Mouse (Mus musculus) forebrain, embryonic 14.5 days (tissue): ENCODE measurements around the gene Hus1. TPM values are rescaled to one million over a fixed set of nuclear protein-coding genes. Genes with fewer than 3 reads are reported as not detected.

ENCODE experiments used
- ATAC-seq: fragments of 200-750 bp; cut with Nextera tagmentation; 2 replicates; pipeline ENCODE4 v1.8.0; 2017; ENCODE audit warnings: mild to moderate bottlenecking, moderate library complexity
- DNase-seq: peaks from one replicate; pipeline ENCODE4 v3.0.0-alpha.2; 2015; ENCODE audit warnings: low spot score
- H3K27ac ChIP-seq: fragments of 300-500 bp; sonication (generic); 2 replicates; pipeline ENCODE4 v1.5.1; 2014; ENCODE audit warnings: low read depth, mild to moderate bottlenecking, control low read depth, low read length, moderate library complexity
- H3K27me3 ChIP-seq: fragments of 300-500 bp; sonication (generic); replicated peaks from 2 replicates; pipeline ENCODE4 v1.6.1; 2014; ENCODE audit warnings: low read length, control low read depth, mixed read lengths; ENCODE audit not compliant: control insufficient read depth, insufficient read depth
- H3K36me3 ChIP-seq: fragments of 300-500 bp; sonication (generic); 2 replicates; pipeline ENCODE4 v1.6.1; 2014; ENCODE audit warnings: low read length, control low read depth; ENCODE audit not compliant: control insufficient read depth, insufficient read depth
- H3K4me1 ChIP-seq: fragments of 300-500 bp; sonication (generic); 2 replicates; pipeline ENCODE4 v1.6.1; 2014; ENCODE audit warnings: antibody characterized with exemption, low read length, control low read depth; ENCODE audit not compliant: control insufficient read depth, insufficient read depth
- H3K4me2 ChIP-seq: fragments of 300-500 bp; sonication (generic); 2 replicates; pipeline ENCODE4 v1.6.1; 2014; ENCODE audit warnings: mild to moderate bottlenecking, control low read depth, low read length
- H3K4me3 ChIP-seq: fragments of 300-500 bp; sonication (generic); 2 replicates; pipeline ENCODE4 v1.5.1; 2014; ENCODE audit warnings: low read depth, low read length, control low read depth
- H3K9ac ChIP-seq: fragments of 300-500 bp; sonication (generic); 2 replicates; pipeline ENCODE4 v1.6.1; 2014; ENCODE audit warnings: mild to moderate bottlenecking, low read length, control low read depth, moderate library complexity
- H3K9me3 ChIP-seq: fragments of 300-500 bp; sonication (generic); replicated peaks from 2 replicates; pipeline ENCODE4 v1.6.1; 2016; ENCODE audit warnings: low read length, control low read depth, mixed read lengths; ENCODE audit not compliant: control insufficient read depth
- WGBS: fragments of 180-500 bp; shearing (Covaris S2); extraction: QIAGEN DNeasy Blood & Tissue Kit; methylation state at CpG from one replicate; pipeline ENCODE4 v1.1.7; 2014; 5-methylcytosine and 5-hydroxymethylcytosine counted together
- polyA plus RNA-seq: library from polyadenylated mRNA; unstranded; fragments of >200 nt; fragmentation: Nextera tagmentation; extraction: Ambion mirVana; gene quantifications from 2 replicates; pipeline ENCODE4 v1.2.1, GENCODE M21; 2014

The Hus1 gene
- polyA plus RNA-seq, result 9.8 and 11.6 TPM in 2 replicates

- ATAC-seq (peak; percentile 95), DNase-seq (peak; percentile 84)
- H3K27ac ChIP-seq, result peak within 1 kb of the TSS; percentile 82
- peak within 1 kb of the TSS; percentile 77 for H3K9ac ChIP-seq
- H3K4me3 ChIP-seq, result peak within 1 kb of the TSS; percentile 63
- peaks cover 12% of the 10 kb centered on the region for H3K36me3 ChIP-seq
- no peaks in the 10 kb centered on the region for H3K27me3 ChIP-seq
- H3K9me3 ChIP-seq, result no peaks in the 10 kb centered on the region
- WGBS, result under 1% methylated on average over 43 of the region's 43 CpGs
- peaks cover 4% of the 10 kb centered on the region; the same call in 1 of the 2 replicates for H3K4me1 ChIP-seq
- peak within 1 kb of the TSS; percentile 65 for H3K4me2 ChIP-seq
These were observed at the start of gene Hus1 for GRCm38 (mm10) chr11:9010853-9011339. Hus1 (minus strand) TSS chr11:9011191.

DNA sequence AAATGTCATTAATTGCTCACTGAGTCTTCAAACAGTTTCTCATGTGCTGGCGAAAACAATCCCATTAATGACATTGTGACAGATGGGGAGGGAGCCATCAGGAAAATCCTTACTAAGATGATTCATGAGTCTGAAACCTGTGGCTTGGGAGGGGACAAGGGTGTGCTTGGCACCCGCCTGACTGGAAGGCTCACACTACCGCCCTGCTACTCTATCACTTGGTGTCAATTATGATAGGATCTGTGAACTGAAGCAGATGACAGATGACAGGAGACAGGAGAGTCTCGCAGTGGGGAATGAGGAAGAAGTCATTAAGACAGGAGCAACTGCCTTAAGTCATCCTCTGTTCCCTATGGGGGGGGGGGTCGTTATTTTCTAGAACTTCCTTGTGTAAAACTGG, 49.5 kb upstream of the Hus1 start:
- ATAC-seq, result no peak
- Histone ChIP-seq H3K9ac (no peak overlapping the region), H3K27ac (no peak overlapping the region), H3K4me3 (no peak overlapping the region), H3K4me2 (no peak overlapping the region), H3K4me1 (no peaks in the 10 kb centered on the region), H3K27me3 (no peaks in the 10 kb centered on the region), H3K9me3 (no peaks in the 10 kb centered on the region), H3K36me3 (no peaks in the 10 kb centered on the region)
- DNase-seq, result peak; percentile 3
- 70% methylated on average over 5 of the region's 5 CpGs for WGBS

- no peak overlapping the region for H3K4me3 ChIP-seq
- H3K4me1 ChIP-seq, result no peaks in the 10 kb centered on the region
- H3K4me2 ChIP-seq, result no peak overlapping the region
- no peaks in the 10 kb centered on the region for H3K27me3 ChIP-seq
- H3K9ac ChIP-seq, result no peak overlapping the region
- WGBS, result 81% methylated on average over 1 of the region's 1 CpGs
- H3K9me3 ChIP-seq, result no peaks in the 10 kb centered on the region
- no peak for ATAC-seq
- no peak for DNase-seq
- H3K36me3 ChIP-seq, result no peaks in the 10 kb centered on the region
- H3K27ac ChIP-seq, result no peak overlapping the region
These were observed 49.0 kb upstream of the Hus1 start for GRCm38 (mm10) chr11:9060029-9060428.

- Histone ChIP-seq H3K27me3 (no peaks in the 10 kb centered on the region), H3K4me3 (no peak overlapping the region), H3K27ac (no peak overlapping the region), H3K4me2 (no peak overlapping the region), H3K4me1 (no peaks in the 10 kb centered on the region), H3K36me3 (no peaks in the 10 kb centered on the region), H3K9me3 (no peaks in the 10 kb centered on the region), H3K9ac (no peak overlapping the region)
- 92% methylated on average over 4 of the region's 4 CpGs for WGBS
- ATAC-seq (no peak), DNase-seq (no peak)
These were observed 46.7 kb upstream of the Hus1 start for GRCm38 (mm10) chr11:9057711-9058110.

- no peaks in the 10 kb centered on the region for H3K4me1 ChIP-seq
- no peak for DNase-seq
- no peak overlapping the region for H3K27ac ChIP-seq
- ATAC-seq, result no peak
- WGBS, result 82% methylated on average over 2 of the region's 2 CpGs
- H3K9me3 ChIP-seq, result no peaks in the 10 kb centered on the region
- H3K36me3 ChIP-seq, result no peaks in the 10 kb centered on the region
- H3K9ac ChIP-seq, result no peak overlapping the region
- H3K4me3 ChIP-seq, result no peak overlapping the region
- no peaks in the 10 kb centered on the region for H3K27me3 ChIP-seq
- no peak overlapping the region for H3K4me2 ChIP-seq
These were observed 45.9 kb upstream of the Hus1 start for GRCm38 (mm10) chr11:9056937-9057336.

- Histone ChIP-seq H3K36me3 (no peaks in the 10 kb centered on the region), H3K4me3 (no peak overlapping the region), H3K4me2 (no peak overlapping the region), H3K4me1 (no peaks in the 10 kb centered on the region; the same call in 1 of the 2 replicates), H3K27ac (no peak overlapping the region), H3K9me3 (no peaks in the 10 kb centered on the region), H3K27me3 (peaks cover 6% of the 10 kb centered on the region; the same call in 1 of the 2 replicates), H3K9ac (no peak overlapping the region)
- ATAC-seq (no peak), DNase-seq (no peak)
- 79% methylated on average over 2 of the region's 2 CpGs for WGBS
These were observed 40.9 kb upstream of the Hus1 start for GRCm38 (mm10) chr11:9051895-9052294.

GRCm38 (mm10) chr11:9050241-9050640, 39.2 kb upstream of the Hus1 start:
- DNase-seq (no peak), ATAC-seq (no peak)
- Histone ChIP-seq H3K9ac (no peak overlapping the region), H3K27me3 (peaks cover 6% of the 10 kb centered on the region; the same call in 1 of the 2 replicates), H3K36me3 (no peaks in the 10 kb centered on the region), H3K4me2 (no peak overlapping the region), H3K9me3 (no peaks in the 10 kb centered on the region), H3K4me1 (no peaks in the 10 kb centered on the region; the same call in 1 of the 2 replicates), H3K4me3 (no peak overlapping the region), H3K27ac (no peak overlapping the region)
- WGBS, result 71% methylated on average over 4 of the region's 4 CpGs

DNA sequence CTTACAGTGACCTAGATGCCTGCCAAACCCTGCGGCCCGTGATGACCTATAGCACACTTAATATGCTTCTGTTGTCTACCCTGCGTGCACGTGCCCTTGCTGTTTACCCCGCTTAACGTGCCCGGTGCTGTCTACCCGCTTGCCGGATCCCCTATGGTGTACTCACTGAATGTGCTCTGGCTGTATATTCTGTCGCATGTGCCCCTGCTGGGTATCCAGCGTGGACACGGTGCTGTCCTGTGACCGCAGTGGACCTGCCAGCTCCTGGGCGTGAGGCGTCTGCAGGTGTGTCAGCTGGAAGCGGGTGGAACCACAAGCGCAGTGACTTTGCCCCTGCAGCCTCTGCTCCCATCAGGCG, 37.7 kb upstream of the Hus1 start, which contains the start of gene Sun3:
TSS of gene Sun3 (minus strand) at position 289 of the 358 bp plus-strand sequence.
- no peaks in the 10 kb centered on the region for H3K9me3 ChIP-seq
- no peaks in the 10 kb centered on the region for H3K36me3 ChIP-seq
- H3K27me3 ChIP-seq, result peaks cover 6% of the 10 kb centered on the region; the same call in 1 of the 2 replicates
- no peak within 1 kb of the TSS for H3K27ac ChIP-seq
- no peaks in the 10 kb centered on the region; the same call in 1 of the 2 replicates for H3K4me1 ChIP-seq
- ATAC-seq (peak; percentile 69), DNase-seq (no peak)
- 2% methylated on average over 18 of the region's 18 CpGs for WGBS
- H3K4me2 ChIP-seq, result peak within 1 kb of the TSS; percentile 77
- H3K4me3 ChIP-seq, result peak within 1 kb of the TSS; percentile 36
- peak within 1 kb of the TSS; percentile 23; the same call in 1 of the 2 replicates for H3K9ac ChIP-seq

- WGBS, result 3% methylated on average over 21 of the region's 21 CpGs
- Histone ChIP-seq H3K36me3 (no peaks in the 10 kb centered on the region), H3K9ac (peak within 1 kb of the TSS; percentile 23; the same call in 1 of the 2 replicates), H3K27ac (no peak within 1 kb of the TSS), H3K4me1 (no peaks in the 10 kb centered on the region; the same call in 1 of the 2 replicates), H3K9me3 (no peaks in the 10 kb centered on the region), H3K4me2 (peak within 1 kb of the TSS; percentile 77), H3K27me3 (peaks cover 6% of the 10 kb centered on the region; the same call in 1 of the 2 replicates), H3K4me3 (peak within 1 kb of the TSS; percentile 36)
- DNase-seq, result peak; percentile 94
- ATAC-seq, result peak; percentile 100
These were observed 37.2 kb upstream of the Hus1 start, which contains the start of gene Gm11992 for GRCm38 (mm10) chr11:9048011-9048702. Gm11992 (plus strand) TSS chr11:9048594.
